Comparison of ENCODE assay signal across 8 mouse cellular contexts in genomic region chr4:140581730-140582389, GRCm38 (mm10).
A peak's percentile ranks its signal among the peaks of the same experiment; 100 is the strongest.
DNase-seq lines count a peak whose midpoint lies in the region; ATAC-seq and TF ChIP-seq lines count a peak whose summit lies in the region.
"Had no signal": no experiment of that assay in that cellular context is flagged by ENCODE, and none has a peak within 500 bp of the region (broad histone marks: within the 10 kb centered on the region; RNA-seq: fewer than 3 reads in every experiment).

No protein-coding gene starts in this region.

- H3K9me3 ChIP-seq in neural tube, embryonic 13.5 days, result no peaks in the 10 kb centered on the region
- H3K9me3 ChIP-seq in heart, postnatal 0 days (replicated peaks; ENCODE audit: control insufficient read depth, low read length), result no peaks in the 10 kb centered on the region
- H3K9me3 ChIP-seq in lung, embryonic 14.5 days (ENCODE audit: low read depth, low read length), result no peaks in the 10 kb centered on the region
- H3K9me3 ChIP-seq: liver, embryonic 15.5 days had no signal

- H3K4me1 ChIP-seq in neural tube, embryonic 13.5 days (replicated peaks), result 0 out of 2 replicates have a peak, but pooled peaks cover 5% of the 10 kb centered on the region
- peaks cover 22% of the 10 kb centered on the region for H3K4me1 ChIP-seq in heart, postnatal 0 days (ENCODE audit: control insufficient read depth, insufficient read depth)
- H3K4me1 ChIP-seq in lung, embryonic 14.5 days (ENCODE audit: insufficient read depth), result no peaks in the 10 kb centered on the region

- H3K4me3 ChIP-seq in neural tube, embryonic 13.5 days, result no peak overlapping the region
- H3K4me3 ChIP-seq in heart, postnatal 0 days (ENCODE audit: low read depth, low read length), result peak overlapping the region; percentile 36
- H3K4me3 ChIP-seq in lung, embryonic 14.5 days (ENCODE audit: low read depth, low read length), result no peak overlapping the region
- H3K4me3 ChIP-seq: liver, embryonic 15.5 days had no signal

- H3K36me3 ChIP-seq in neural tube, embryonic 13.5 days, result peaks cover 96% of the 10 kb centered on the region
- peaks cover 32% of the 10 kb centered on the region for H3K36me3 ChIP-seq in heart, postnatal 0 days (replicated peaks; ENCODE audit: control insufficient read depth, insufficient read depth, low read length)
- peaks cover 55% of the 10 kb centered on the region for H3K36me3 ChIP-seq in lung, embryonic 14.5 days (ENCODE audit: insufficient read depth)
- H3K36me3 ChIP-seq: liver, embryonic 15.5 days had no signal

- H3K9ac ChIP-seq in neural tube, embryonic 13.5 days, result no peak overlapping the region
- peak overlapping the region; percentile 40 for H3K9ac ChIP-seq in heart, postnatal 0 days (replicated peaks; ENCODE audit: low read depth, low read length)
- no peak overlapping the region; the same call in 1 of the 2 replicates for H3K9ac ChIP-seq in lung, embryonic 14.5 days
- H3K9ac ChIP-seq: liver, embryonic 15.5 days had no signal

- no peaks in the 10 kb centered on the region for H3K27me3 ChIP-seq in neural tube, embryonic 13.5 days
- no peaks in the 10 kb centered on the region for H3K27me3 ChIP-seq in heart, postnatal 0 days (ENCODE audit: control insufficient read depth, insufficient read depth, low read length)
- no peaks in the 10 kb centered on the region for H3K27me3 ChIP-seq in lung, embryonic 14.5 days (ENCODE audit: insufficient read depth, low read length)
- H3K27me3 ChIP-seq: liver, embryonic 15.5 days had no signal

- no peak for TF ChIP-seq CTCF in heart, postnatal 0 days (IDR thresholded peaks at IDR 0.05; ENCODE audit: low read depth)
- TF ChIP-seq CTCF in lung, embryonic 14.5 days (IDR thresholded peaks at IDR 0.05; ENCODE audit: low read depth), result no peak

- no peak for DNase-seq in neural tube, embryonic 10.5 days (ENCODE audit: extremely low spot score, low spot score)
- DNase-seq in cerebellum, postnatal 25 days, result peak; percentile 62 to 63
- peak; percentile 88 for DNase-seq in heart, postnatal 0 days (ENCODE audit: low spot score)
- DNase-seq in lung, embryonic 14.5 days, result peak; percentile 67
- no peak for DNase-seq in natural killer cell, adult 2 months (ENCODE audit: low spot score in 2 of 2)
- DNase-seq in thymus, postnatal 14 days, result no peak

- WGBS in neural tube, embryonic 13.5 days, result 72% methylated on average over 23 of the region's 23 CpGs
- WGBS in heart, postnatal 0 days, result 32% methylated on average over 23 of the region's 23 CpGs
- 70% methylated on average over 23 of the region's 23 CpGs for WGBS in lung, embryonic 14.5 days

- no peak for ATAC-seq in neural tube, embryonic 13.5 days (ENCODE audit: low read depth)
- ATAC-seq in heart, postnatal 0 days (ENCODE audit: insufficient read depth, low read depth), result peak; percentile 89
- peak; percentile 75; the same call in 1 of the 2 replicates for ATAC-seq in lung, embryonic 14.5 days (ENCODE audit: insufficient read depth)

- TF ChIP-seq EP300 in heart, postnatal 0 days (IDR thresholded peaks at IDR 0.05; ENCODE audit: low read depth), result no peak

- H3K27ac ChIP-seq in neural tube, embryonic 13.5 days (replicated peaks), result 0 out of 2 replicates have a peak overlapping the region, but pooled peaks have one; percentile 5
- peak overlapping the region; percentile 88 for H3K27ac ChIP-seq in heart, postnatal 0 days (ENCODE audit: low read depth)
- peak overlapping the region; percentile 30; the same call in 1 of the 2 replicates for H3K27ac ChIP-seq in lung, embryonic 14.5 days (ENCODE audit: low read depth)
- H3K27ac ChIP-seq: liver, embryonic 15.5 days had no signal

- no peak overlapping the region for H3K4me2 ChIP-seq in neural tube, embryonic 13.5 days
- H3K4me2 ChIP-seq in heart, postnatal 0 days (ENCODE audit: low read depth, low read length), result peak overlapping the region; percentile 56
- no peak overlapping the region for H3K4me2 ChIP-seq in lung, embryonic 14.5 days
- H3K4me2 ChIP-seq: liver, embryonic 15.5 days had no signal

Comparison
In these comparisons a context has a peak if more than half of its experiments do, and no peak if none do; other contexts are left out.
1. H3K27ac ChIP-seq: peak in every context shown above with its lines; median percentile 88 in heart, postnatal 0 days; 30 in lung, embryonic 14.5 days; 5 in neural tube, embryonic 13.5 days.
2. DNase-seq: peak in cerebellum, postnatal 25 days (2 of 2), heart, postnatal 0 days (single experiment) and lung, embryonic 14.5 days (single experiment); none in neural tube, embryonic 10.5 days (single experiment), natural killer cell, adult 2 months (0 of 2) and thymus, postnatal 14 days (single experiment).